Mouse (Mus musculus) lung, postnatal 0 days (tissue): Measurements from ENCODE around the gene Prim2.

ENCODE experiments used
- CTCF ChIP-seq: IDR thresholded peaks from 2 replicates; pipeline ENCODE4 v1.5.1; 2016; ENCODE audit warnings: antibody characterized with exemption, mild to moderate bottlenecking
- EP300 ChIP-seq: IDR thresholded peaks from 2 replicates; pipeline ENCODE4 v1.6.1; 2016; ENCODE audit warnings: antibody characterized with exemption, mild to moderate bottlenecking, control low read depth

DNA sequence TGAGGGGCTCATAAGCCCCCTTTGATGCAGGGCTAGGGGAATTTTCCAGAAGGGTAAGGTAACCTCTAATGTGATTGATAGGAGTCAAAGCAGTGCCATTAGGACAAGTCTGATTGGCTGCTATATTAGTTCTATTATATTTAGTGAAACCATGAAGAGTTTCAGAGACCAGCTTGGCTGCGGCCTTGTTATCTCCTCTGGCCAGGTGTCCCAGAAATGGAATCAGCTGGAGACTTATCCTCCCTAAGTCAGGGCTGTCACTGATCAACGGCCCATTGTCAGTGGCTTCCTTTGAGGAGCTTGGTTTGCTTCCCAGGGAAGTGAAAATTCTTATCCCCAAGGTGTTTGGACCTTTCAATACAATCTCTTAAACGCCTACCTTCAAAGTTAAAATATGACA lies 2.5 kb upstream of the Prim2 start:
- TF ChIP-seq EP300 (no peak), CTCF (no peak)
